Mouse (Mus musculus) MEL (cell line): ENCODE measurements around the gene Ncoa7.

Experiments used
- CHD2 ChIP-seq: IDR thresholded peaks from 2 replicates; pipeline ENCODE4 v1.6.1; 2011; ENCODE audit warnings: low read length, improper control_type of control experiment
- CTCF ChIP-seq, 3 experiments: IDR thresholded peaks in 2 of 3; conservative IDR thresholded peaks in 1 of 3; 2 replicates each; pipeline ENCODE4 v1.5.1; 2011 to 2012; ENCODE audit warnings: low read length in 3 of 3, low read depth in 2 of 3, mild to moderate bottlenecking in 2 of 3, improper control_type of control experiment in 1 of 3, inconsistent platforms in 1 of 3, mixed read lengths in 1 of 3, moderate library complexity in 1 of 3; ENCODE audit not compliant: control insufficient read depth in 1 of 3, insufficient read depth in 1 of 3, poor library complexity in 1 of 3, severe bottlenecking in 1 of 3
- E2F4 ChIP-seq: IDR thresholded peaks from 2 replicates; pipeline ENCODE4 v1.6.1; 2011; ENCODE audit warnings: low read depth, low read length, improper control_type of control experiment, borderline replicate concordance
- GATA1 ChIP-seq: IDR thresholded peaks from 2 replicates; pipeline ENCODE4 v1.6.1; 2011; ENCODE audit warnings: low read depth, low read length, improper control_type of control experiment
- MYB ChIP-seq: IDR thresholded peaks from 2 replicates; pipeline ENCODE4 v1.6.1; 2011; ENCODE audit warnings: mild to moderate bottlenecking, low read depth, low read length, improper control_type of control experiment
- NELFE ChIP-seq: IDR thresholded peaks from 2 replicates; pipeline ENCODE4 v1.6.1; 2011; ENCODE audit warnings: low read depth, low read length, improper control_type of control experiment
- POLR2A ChIP-seq, 2 experiments: IDR thresholded peaks; 2 replicates each; pipeline ENCODE4 v1.6.1; 2011 to 2012; ENCODE audit warnings: low read length in 2 of 2, mild to moderate bottlenecking in 2 of 2, control low read depth in 1 of 2, improper control_type of control experiment in 1 of 2, low read depth in 1 of 2, moderate library complexity in 1 of 2; ENCODE audit not compliant: control insufficient read depth in 1 of 2, insufficient read depth in 1 of 2, poor library complexity in 1 of 2
- UBTF ChIP-seq: IDR thresholded peaks from 2 replicates; pipeline ENCODE4 v1.6.1; 2012; ENCODE audit warnings: low read depth, mild to moderate bottlenecking, inconsistent platforms, low read length, improper control_type of control experiment, moderate library complexity, borderline replicate concordance; ENCODE audit not compliant: insufficient read depth
- USF2 ChIP-seq, 2 experiments: IDR thresholded peaks; 2 replicates each; pipeline ENCODE4 v1.6.1; 2011 to 2012; ENCODE audit warnings: improper control_type of control experiment in 2 of 2, low read length in 2 of 2, borderline replicate concordance in 1 of 2, inconsistent platforms in 1 of 2, low read depth in 1 of 2, mild to moderate bottlenecking in 1 of 2; ENCODE audit not compliant: insufficient read depth in 1 of 2

- TF ChIP-seq USF2 (IDR thresholded peaks at IDR 0.05; ENCODE audit: borderline replicate concordance in 1 of 2, insufficient read depth in 1 of 2, low read depth in 1 of 2, low read length in 2 of 2) (no peak), POLR2A (IDR thresholded peaks at IDR 0.05; ENCODE audit: control insufficient read depth in 1 of 2, insufficient read depth in 1 of 2, low read depth in 1 of 2, low read length in 2 of 2, poor library complexity in 1 of 2) (no peak), CTCF (IDR thresholded peaks at IDR 0.05 in 2 of 3, conservative IDR thresholded peaks at IDR 0.05 in 1 of 3; ENCODE audit: control insufficient read depth in 1 of 3, insufficient read depth in 1 of 3, low read depth in 2 of 3, low read length in 3 of 3, poor library complexity in 1 of 3, severe bottlenecking in 1 of 3) (no peak), CHD2 (no peak), NELFE (no peak), E2F4 (no peak), MYB (no peak), GATA1 (no peak), UBTF (no peak)
These were observed 50.6 kb downstream of the Ncoa7 start for GRCm38 (mm10) chr10:30752485-30752884.
